Mouse (Mus musculus) layer of hippocampus, adult 2 months (tissue): Measurements from ENCODE around the gene Smurf1. TPM values are rescaled to one million over a fixed set of nuclear protein-coding genes. Genes with fewer than 3 reads are reported as not detected.

ENCODE experiments used
- DNase-seq, 2 experiments: peaks; one replicate each; pipeline ENCODE4 v3.0.0; 2022; ENCODE audit warnings: low spot score in 2 of 2
- H3K27ac ChIP-seq: fragments of 200-600 bp; 2 replicates; pipeline ENCODE4 v1.8.1; 2022
- H3K4me3 ChIP-seq: fragments of 200-600 bp; 2 replicates; pipeline ENCODE4 v1.8.1; 2022; ENCODE audit warnings: mild to moderate bottlenecking
- CTCF ChIP-seq: fragments of 200-600 bp; conservative IDR thresholded peaks from 2 replicates; pipeline ENCODE4 v1.8.1; 2022; ENCODE audit warnings: antibody characterized with exemption, mild to moderate bottlenecking, moderate library complexity
- total RNA-seq, 2 experiments: library from RNA; stranded (reverse); gene quantifications; 2 replicates each; pipeline ENCODE4 v1.2.3; 2021

Smurf1 gene
- total RNA-seq, 2 experiments from 2014 or later, result 29.2 to 30.5 TPM

DNA sequence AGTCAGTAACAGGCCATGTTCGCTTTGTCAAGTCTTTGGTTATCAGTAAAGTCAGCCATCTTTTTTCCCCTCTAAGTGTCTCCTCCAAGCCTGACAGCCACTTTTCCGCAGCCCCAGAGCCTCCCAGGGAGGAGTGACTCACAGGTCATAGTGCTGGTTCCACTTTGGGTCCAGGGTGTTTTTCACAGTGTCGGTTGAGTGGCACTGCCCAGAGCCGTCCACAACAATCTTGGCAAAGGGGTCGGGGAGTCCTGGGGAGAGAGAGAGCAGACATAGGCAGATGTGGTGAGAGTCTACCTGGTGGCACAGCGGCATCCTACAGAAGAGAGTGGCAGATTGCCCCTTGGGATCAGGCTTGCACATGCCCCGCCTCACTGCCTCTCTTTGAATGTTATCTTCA is 64.6 kb downstream of the Smurf1 start:
- H3K27ac ChIP-seq, result no peak overlapping the region
- DNase-seq, result no peak
- no peak overlapping the region for H3K4me3 ChIP-seq
- no peak for TF ChIP-seq CTCF

DNA sequence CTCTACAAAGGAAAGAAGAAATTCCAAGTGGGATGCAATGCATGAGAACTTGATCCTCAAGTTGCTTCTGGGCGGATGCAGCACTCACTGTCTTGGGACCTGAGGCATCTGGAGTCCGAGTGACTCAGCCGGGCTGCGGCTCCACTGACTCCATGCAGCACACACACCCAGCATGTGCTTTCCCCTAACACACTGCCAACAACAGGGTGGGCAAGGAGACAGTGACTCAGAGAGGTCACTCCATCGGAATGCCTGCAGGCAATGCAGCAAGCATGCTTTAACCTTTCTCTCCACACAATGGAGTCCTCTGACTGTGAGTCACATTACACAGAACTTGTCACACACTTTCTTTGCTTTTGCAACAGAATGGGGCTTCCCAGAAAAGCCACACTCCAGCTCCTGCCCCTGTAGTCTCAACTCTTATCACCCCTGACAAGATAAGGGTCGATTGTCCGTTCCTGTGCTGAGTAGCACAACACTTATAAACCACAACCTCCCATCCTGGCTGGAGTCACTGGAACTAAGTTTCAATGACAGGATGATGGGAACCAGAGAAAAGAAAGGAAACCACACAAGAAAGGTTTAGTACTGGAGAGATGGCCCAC is 67.1 kb downstream of the Smurf1 start:
- TF ChIP-seq CTCF, result no peak
- H3K4me3 ChIP-seq, result no peak overlapping the region
- H3K27ac ChIP-seq, result no peak overlapping the region
- no peak for DNase-seq

DNA sequence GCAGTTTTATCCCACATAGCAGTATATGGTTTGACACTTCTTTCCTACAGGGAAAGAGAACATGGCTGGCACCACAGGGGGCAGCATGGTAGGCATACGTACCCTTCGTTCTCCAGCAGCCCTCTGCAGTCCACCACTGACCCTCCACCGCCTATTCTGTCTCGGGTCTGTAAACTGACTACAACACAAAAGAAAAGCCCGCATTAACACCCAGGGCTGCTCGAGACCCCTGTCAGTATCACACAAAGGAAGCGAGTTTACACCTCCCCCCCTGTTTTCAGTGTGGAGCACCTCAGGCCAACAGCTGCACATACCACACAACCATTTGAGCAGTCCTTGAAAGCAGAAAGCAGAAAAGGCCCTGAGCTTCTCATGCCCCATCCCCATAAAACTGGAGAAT is 67.8 kb downstream of the Smurf1 start:
- Histone ChIP-seq H3K27ac (no peak overlapping the region), H3K4me3 (no peak overlapping the region)
- no peak for TF ChIP-seq CTCF
- no peak for DNase-seq

DNA sequence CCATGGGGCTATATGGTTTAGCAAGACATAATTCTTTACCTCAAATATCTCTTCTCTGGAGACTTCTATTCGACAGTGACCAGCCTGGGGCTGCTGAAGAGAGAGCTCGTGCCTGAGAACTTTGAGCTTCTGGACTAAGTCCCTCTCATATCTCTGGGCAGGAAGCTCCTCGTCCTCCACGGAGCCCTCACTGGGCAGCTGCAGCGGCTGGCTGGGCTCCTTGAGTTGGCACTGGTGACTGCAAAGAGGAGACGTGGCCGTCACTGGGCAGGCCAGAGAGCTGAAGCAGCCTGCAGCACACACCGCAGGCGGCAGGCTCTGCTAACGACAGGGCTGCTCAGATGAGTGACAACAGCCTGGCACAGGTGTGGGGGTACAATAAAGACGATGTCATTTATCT is 74.4 kb downstream of the Smurf1 start:
- no peak for TF ChIP-seq CTCF

DNA sequence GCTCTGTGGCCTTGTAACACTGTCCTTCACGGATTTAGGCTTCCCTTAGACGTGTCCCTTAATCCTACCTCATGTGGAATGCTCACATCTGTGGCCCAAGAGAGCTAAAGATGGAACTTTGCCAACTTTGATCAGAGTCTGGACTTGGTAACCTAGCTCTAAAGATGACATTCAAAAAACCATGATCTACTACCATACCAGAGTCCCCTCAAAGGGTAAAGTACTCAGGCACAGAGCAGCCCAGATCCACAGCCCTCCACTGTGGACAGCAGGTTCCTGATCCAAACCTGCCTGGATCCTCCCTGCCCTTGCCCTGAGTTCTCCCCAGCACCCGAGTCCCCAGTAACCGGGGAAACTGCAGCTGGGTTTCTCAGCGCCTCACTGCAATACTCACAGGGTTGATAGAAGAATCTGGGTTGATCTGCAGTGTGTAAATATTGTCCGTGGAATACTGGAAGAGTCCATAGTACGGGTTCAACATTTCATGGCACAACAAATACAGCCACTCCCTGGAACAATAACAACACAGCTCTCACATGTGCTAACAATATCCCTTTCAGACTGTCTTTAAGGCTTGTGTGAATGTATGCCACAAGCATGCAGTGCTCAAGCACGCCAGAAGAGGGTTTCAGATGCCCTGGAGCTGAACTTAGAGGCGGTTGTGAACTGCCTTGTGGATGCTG is 79.5 kb downstream of the Smurf1 start:
- Histone ChIP-seq H3K4me3 (no peak overlapping the region), H3K27ac (no peak overlapping the region)
- 0 out of 2 replicates have a peak, but pooled peaks have one; percentile 23 for TF ChIP-seq CTCF
- DNase-seq, result no peak

More for the DNA sequence above, 74.4 kb downstream of the Smurf1 start:
- no peak overlapping the region for H3K4me3 ChIP-seq
- no peak for DNase-seq
- H3K27ac ChIP-seq, result no peak overlapping the region

DNA sequence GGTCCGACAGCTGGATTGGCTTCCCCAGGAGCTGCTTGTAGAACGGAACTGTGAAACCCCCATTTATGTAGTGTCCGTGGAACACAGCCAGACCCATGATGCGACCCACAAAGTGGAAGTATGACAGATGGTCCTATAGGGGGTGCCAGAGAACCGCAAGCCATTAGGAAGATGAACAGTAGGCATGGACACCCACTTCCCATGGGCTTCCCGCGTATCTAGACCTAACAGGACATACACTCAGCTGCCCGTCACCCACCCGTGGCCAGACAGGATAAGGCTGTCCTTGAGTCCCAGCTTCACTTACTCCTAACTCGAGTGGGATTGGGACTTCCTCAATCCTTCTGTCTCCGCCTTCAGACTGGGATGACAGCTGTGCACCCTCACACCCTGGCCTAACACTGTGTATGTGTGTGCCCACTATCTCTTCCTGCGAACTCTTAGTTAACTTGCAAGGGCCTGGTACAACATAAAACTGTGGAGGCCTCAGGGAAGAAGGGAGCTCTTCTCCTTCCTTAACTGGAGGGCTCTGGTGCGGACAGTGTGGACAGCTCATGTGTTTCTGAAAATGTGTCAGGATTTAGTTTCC is 80.9 kb downstream of the Smurf1 start:
- TF ChIP-seq CTCF, result peak; percentile 76
- DNase-seq, result peak; percentile 24 to 33
- H3K4me3 ChIP-seq, result no peak overlapping the region
- H3K27ac ChIP-seq, result no peak overlapping the region

DNA sequence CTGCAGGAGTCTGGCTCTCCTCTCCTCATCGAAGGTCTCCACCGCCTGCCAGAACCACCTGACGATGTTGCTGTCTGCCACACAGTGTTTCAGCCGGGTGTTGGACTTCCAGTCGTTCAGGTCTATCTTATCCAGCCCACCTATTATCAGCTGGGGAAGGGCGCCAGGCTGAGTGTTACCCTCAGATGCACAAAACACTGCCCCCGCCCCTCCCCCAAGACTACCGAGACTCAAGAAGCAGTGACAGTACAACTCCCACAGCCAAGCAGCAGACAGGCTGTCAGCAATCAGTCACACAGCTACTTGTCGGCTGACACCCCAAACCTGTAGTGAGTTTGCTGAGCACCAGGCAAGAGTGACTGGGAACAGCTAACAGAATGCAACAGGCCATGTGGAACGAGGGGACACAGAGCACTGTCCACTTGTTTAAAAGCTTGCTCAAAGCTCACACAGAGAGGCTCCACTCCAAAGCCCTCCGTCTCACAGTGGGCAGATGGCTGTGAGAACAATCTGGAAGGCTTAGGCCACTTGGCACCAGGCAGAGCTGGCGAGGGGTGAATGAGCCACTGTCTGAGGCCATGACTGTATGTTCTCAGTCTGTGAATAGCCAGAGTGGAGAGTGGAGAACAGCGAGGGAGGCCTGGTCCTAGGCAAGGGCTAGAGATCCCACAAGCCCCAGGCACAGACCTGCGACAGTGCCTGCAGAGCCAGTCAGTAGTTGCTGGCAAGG is 83.8 kb downstream of the Smurf1 start:
- Histone ChIP-seq H3K4me3 (no peak overlapping the region), H3K27ac (peak overlapping the region; percentile 68; the same call in 1 of the 2 replicates)
- no peak for TF ChIP-seq CTCF
- peak; percentile 33 to 55 for DNase-seq

DNA sequence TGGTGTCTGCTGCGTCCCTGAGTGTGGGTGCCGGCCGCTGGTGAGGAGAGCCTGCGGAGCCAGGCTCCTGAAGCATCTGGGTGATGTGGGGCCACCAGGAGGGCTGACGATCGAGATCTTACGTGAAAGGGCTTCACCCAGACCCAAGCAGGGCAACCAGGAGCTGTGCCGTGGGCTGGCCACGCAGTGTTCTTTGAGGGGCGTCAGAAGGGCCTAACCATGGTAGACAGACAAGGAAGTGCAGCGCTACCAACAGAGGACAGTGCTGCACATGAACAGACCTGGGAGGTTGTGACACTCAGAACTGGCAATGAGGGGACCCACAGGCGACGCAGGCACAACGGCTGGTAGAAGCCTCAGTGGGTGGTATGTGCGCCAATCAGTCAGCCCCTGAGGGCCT is 88.6 kb downstream of the Smurf1 start:
- Histone ChIP-seq H3K4me3 (no peak overlapping the region), H3K27ac (no peak overlapping the region)
- no peak for DNase-seq
- TF ChIP-seq CTCF, result no peak

DNA sequence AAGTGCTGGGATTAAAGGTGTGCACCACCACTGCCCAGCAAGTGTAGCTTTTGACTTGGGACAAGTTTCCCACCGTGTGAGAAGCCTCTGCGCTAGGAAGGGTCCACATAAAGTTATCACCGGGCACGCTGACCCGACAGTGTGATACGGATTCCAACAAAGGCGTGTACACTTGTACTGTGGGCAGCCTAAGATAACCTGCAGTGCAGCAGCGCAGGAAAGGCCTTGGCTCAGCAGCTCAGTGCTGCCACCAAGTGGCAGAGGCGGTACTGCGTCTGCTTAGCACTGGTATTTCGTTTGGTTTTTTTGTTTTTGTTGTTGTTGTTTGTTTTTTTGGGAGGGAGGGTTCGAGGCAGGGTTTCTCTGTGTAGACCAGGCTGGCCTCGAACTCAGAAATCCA is 89.8 kb downstream of the Smurf1 start:
- H3K27ac ChIP-seq, result no peak overlapping the region
- DNase-seq, result peak; percentile 51 to 78
- TF ChIP-seq CTCF, result peak; percentile 100
- no peak overlapping the region for H3K4me3 ChIP-seq

DNA sequence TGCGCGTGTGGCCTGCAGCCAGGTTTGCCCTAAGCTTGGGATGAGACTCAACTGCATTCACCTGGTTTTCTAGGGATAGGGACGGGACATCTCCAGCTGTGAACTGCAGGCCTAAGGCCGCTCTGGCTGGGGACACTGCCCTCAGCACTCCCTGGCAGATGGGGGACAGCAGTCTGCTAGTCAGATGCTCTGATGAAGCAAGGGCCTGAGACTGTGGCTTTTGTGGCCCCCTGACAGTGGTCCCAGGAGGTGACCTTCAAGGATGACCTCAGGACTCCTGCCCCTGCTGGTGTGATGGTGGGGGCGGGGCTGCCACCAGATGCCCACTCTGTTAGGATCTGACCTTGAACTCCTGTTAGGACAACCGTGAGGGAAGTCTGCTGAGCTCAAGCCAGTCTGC is 90.4 kb downstream of the Smurf1 start:
- DNase-seq, result no peak
- Histone ChIP-seq H3K27ac (no peak overlapping the region), H3K4me3 (no peak overlapping the region)
- no peak for TF ChIP-seq CTCF

DNA sequence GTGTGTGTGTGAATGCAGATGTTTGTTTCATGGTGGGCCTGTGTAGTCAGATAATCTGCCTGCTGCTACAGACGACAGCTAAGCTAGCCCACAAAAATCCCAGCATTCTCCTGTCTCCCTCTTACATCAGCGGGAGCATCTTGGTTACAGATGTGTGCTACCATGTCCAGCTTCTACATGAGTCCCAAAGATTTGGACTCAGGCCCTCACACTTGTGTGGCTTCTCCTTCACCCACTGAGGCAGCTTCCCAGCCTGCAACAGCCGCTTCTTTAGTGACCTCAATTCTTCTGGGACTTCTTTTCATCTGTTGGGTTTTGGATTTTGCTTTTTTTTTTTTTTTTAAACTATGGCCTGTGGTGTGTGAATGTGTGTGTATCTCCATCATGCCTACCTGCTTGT is 92.8 kb downstream of the Smurf1 start:
- Histone ChIP-seq H3K4me3 (no peak overlapping the region), H3K27ac (no peak overlapping the region)
- DNase-seq, result no peak
- TF ChIP-seq CTCF, result no peak

DNA sequence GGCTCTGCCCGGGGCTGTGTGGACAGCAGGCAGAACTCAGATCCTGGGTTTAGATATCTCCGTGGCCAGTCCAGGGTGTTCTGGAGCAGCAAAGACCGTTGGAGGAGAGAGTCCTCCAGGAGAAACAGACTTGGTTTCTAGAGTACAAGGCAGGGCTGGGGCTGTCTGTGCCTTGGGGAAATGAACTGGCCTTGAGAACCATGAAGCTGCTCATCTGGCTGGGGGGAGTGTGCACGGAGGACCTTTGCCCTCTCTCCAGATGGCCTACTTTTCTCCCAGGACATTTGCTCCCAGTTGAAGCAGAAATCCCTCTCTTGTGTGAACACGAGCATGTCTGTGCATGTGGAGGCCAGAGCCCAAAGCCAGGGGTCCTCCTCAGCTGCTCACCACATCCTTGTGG is 93.3 kb downstream of the Smurf1 start:
- no peak overlapping the region for H3K4me3 ChIP-seq
- H3K27ac ChIP-seq, result no peak overlapping the region
- DNase-seq, result no peak
- no peak for TF ChIP-seq CTCF

DNA sequence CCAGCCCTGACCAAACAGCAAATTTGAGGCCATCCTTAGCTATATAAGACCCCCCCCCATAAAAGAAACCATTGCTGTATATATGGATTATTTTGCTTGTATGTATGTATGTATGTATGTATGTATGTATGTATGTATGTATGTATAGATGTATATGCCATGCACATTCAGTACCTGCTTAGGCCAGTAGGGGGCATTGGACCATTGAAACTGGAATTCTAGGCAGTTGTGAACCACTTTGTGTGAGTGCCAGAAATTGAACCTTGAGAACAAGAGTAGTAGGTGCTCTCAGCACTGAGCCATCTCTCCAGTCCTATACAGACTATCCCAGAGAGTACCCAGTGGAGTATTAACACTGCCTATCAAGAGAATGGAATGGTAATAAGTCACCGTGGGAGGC is 93.9 kb downstream of the Smurf1 start:
- DNase-seq, result no peak
- no peak overlapping the region for H3K4me3 ChIP-seq
- no peak overlapping the region for H3K27ac ChIP-seq
- peak; percentile 70 for TF ChIP-seq CTCF
